Mouse (Mus musculus) Muller cell, postnatal 12 days (primary cell): ENCODE data around the gene Asb1.

Experiments used
- DNase-seq: peaks from one replicate; pipeline ENCODE4 v3.0.0-alpha.2; 2015; ENCODE audit errors: inconsistent ontology term

Asb1 gene

DNA sequence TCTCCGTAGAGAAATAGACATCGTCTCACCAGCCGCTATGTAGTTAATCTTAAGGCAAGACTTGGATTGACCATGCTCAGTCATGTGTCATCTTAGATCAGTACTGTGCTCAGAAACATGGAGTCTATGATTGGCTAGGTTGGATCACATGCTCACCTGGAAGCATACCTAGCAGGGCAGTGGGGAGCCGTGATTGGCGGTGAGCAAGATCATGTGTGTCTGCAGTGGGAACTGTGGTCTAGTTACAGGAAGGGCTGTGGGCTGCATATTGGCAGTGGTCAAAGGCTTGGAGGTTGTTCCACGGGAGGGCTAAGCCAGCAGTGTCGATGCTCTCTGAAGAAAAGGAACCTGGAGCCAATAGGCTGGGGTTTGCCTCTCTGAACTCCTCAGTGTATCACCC is 66.4 kb downstream of the Asb1 start:
- no peak for DNase-seq

DNA sequence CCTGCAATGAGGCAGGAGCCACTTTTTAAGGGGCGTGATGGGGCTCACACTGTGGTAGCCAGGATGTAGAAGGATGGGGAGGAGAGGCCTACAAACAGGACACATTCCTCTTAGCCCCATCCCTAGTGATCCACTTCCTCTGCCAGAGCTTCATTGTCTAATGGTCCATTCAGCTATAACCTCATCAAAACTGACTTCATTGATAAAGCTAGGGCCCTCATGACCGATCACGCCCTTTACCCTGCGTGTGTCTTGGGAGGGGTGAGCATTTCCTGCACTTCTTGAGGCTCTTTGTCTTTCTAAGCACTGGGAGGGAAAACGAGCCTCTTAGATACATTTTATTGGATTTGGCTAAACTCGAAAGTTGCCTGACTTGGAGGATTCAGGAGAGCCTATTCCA is 66.8 kb downstream of the Asb1 start:
- no peak for DNase-seq
